12 mouse cellular contexts compared by ENCODE assay signal in the genomic region with DNA sequence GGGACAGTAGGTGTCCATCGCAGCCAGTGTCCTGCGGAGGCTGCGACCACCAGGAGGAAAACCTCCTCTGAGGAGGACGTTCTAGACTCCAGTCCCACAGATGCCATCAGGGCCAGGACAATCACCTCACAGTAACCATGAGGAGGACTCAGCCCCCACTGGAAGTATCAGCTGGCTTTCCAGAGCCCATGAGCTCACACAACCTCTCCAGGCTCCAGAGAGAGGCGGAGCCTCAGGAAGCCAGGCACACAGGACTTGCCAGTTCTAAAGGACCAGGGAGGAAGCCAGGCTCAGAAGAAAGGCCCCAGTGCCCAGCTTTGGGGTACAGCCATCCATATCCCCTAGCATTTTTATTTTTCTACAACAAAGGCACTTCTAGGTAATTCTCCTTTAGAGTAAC. TPM values are rescaled to one million over a fixed set of nuclear protein-coding genes. Genes with fewer than 3 reads are reported as not detected.
DNase-seq lines count a peak whose midpoint lies in the region; ATAC-seq and TF ChIP-seq lines count a peak whose summit lies in the region.
"Had no signal": no experiment of that assay in that cellular context is flagged by ENCODE, and none has a peak within 500 bp of the region (broad histone marks: within the 10 kb centered on the region; RNA-seq: fewer than 3 reads in every experiment).

No protein-coding gene starts in this region.

- ATAC-seq in kidney, embryonic 16.5 days (ENCODE audit: low FRiP score, low TSS enrichment): no peak
- no peak for ATAC-seq in lung, embryonic 14.5 days (ENCODE audit: insufficient read depth)
- ATAC-seq in embryonic facial prominence, embryonic 12.5 days (ENCODE audit: insufficient number of reproducible peaks, insufficient read depth, low FRiP score, low TSS enrichment): no peak
- ATAC-seq in lung, postnatal 0 days: peak; percentile 34
- ATAC-seq: forebrain, embryonic 14.5 days had no signal

- no peak for TF ChIP-seq CTCF in kidney, adult 2 months (conservative IDR thresholded peaks at IDR 0.05; ENCODE audit: insufficient read depth, insufficient read length, low read depth, low read length)
- TF ChIP-seq CTCF in lung, embryonic 14.5 days (IDR thresholded peaks at IDR 0.05; ENCODE audit: low read depth): no peak
- no peak for TF ChIP-seq CTCF in lung, postnatal 0 days (IDR thresholded peaks at IDR 0.05)

- H3K9ac ChIP-seq in kidney, embryonic 16.5 days (replicated peaks; ENCODE audit: low read length): no peak overlapping the region; the same call in 1 of the 2 replicates
- H3K9ac ChIP-seq in lung, embryonic 14.5 days: no peak overlapping the region; the same call in 1 of the 2 replicates
- no peak overlapping the region for H3K9ac ChIP-seq in embryonic facial prominence, embryonic 12.5 days
- no peak overlapping the region for H3K9ac ChIP-seq in lung, postnatal 0 days (replicated peaks; ENCODE audit: low read depth)
- H3K9ac ChIP-seq: hindbrain, embryonic 14.5 days had no signal

- no peak for TF ChIP-seq EP300 in lung, postnatal 0 days (IDR thresholded peaks at IDR 0.05)

- no peak overlapping the region for H3K27ac ChIP-seq in kidney, adult 2 months (ENCODE audit: insufficient read depth, low read depth, low read length)
- no peak overlapping the region for H3K27ac ChIP-seq in kidney, embryonic 16.5 days (ENCODE audit: low read length)
- peak overlapping the region; percentile 42; the same call in 1 of the 2 replicates for H3K27ac ChIP-seq in lung, embryonic 14.5 days (ENCODE audit: low read depth)
- peak overlapping the region; percentile 31; the same call in 1 of the 2 replicates for H3K27ac ChIP-seq in embryonic facial prominence, embryonic 12.5 days
- 0 out of 2 replicates have a peak overlapping the region, but pooled peaks have one; percentile 32 for H3K27ac ChIP-seq in lung, postnatal 0 days (ENCODE audit: low read length)
- H3K27ac ChIP-seq: hindbrain, embryonic 14.5 days had no signal

- H3K4me2 ChIP-seq in kidney, embryonic 16.5 days (replicated peaks; ENCODE audit: low read depth, low read length): no peak overlapping the region
- H3K4me2 ChIP-seq in lung, embryonic 14.5 days: no peak overlapping the region
- H3K4me2 ChIP-seq in embryonic facial prominence, embryonic 12.5 days (replicated peaks): no peak overlapping the region
- no peak overlapping the region for H3K4me2 ChIP-seq in lung, postnatal 0 days (replicated peaks; ENCODE audit: low read depth, low read length)
- H3K4me2 ChIP-seq: hindbrain, embryonic 14.5 days had no signal

- no peaks in the 10 kb centered on the region for H3K9me3 ChIP-seq in kidney, embryonic 16.5 days (ENCODE audit: low read length)
- H3K9me3 ChIP-seq in lung, embryonic 14.5 days (ENCODE audit: low read depth, low read length): no peaks in the 10 kb centered on the region
- H3K9me3 ChIP-seq in embryonic facial prominence, embryonic 12.5 days: no peaks in the 10 kb centered on the region
- H3K9me3 ChIP-seq in lung, postnatal 0 days (ENCODE audit: low read length): no peaks in the 10 kb centered on the region

- DNase-seq in kidney, adult 2 months: peak; percentile 42
- DNase-seq in lung, embryonic 14.5 days: peak; percentile 58
- no peak for DNase-seq in lung, postnatal 14 days
- DNase-seq in lung, postnatal 0 days (ENCODE audit: low spot score): peak; percentile 72
- DNase-seq in right cerebral cortex, adult 18-20 months: no peak
- DNase-seq: cerebellum, adult 9-11 months; right cerebral cortex, postnatal 4 days had no signal

- no peak overlapping the region for H3K4me3 ChIP-seq in kidney, adult 2 months (ENCODE audit: insufficient read depth, low read depth, low read length)
- H3K4me3 ChIP-seq in kidney, embryonic 16.5 days (ENCODE audit: low read length): no peak overlapping the region
- no peak overlapping the region for H3K4me3 ChIP-seq in lung, embryonic 14.5 days (ENCODE audit: low read depth, low read length)
- no peak overlapping the region for H3K4me3 ChIP-seq in embryonic facial prominence, embryonic 12.5 days
- no peak overlapping the region for H3K4me3 ChIP-seq in lung, postnatal 0 days (ENCODE audit: low read depth, low read length)

- TF ChIP-seq POLR2A in kidney, adult 2 months (IDR thresholded peaks at IDR 0.05; ENCODE audit: low read depth, low read length): no peak

- H3K27me3 ChIP-seq in kidney, adult 2 months (replicated peaks; ENCODE audit: control insufficient read depth, insufficient read depth, low read length): no peaks in the 10 kb centered on the region
- H3K27me3 ChIP-seq in kidney, embryonic 16.5 days (ENCODE audit: insufficient read depth, low read length): no peaks in the 10 kb centered on the region
- H3K27me3 ChIP-seq in lung, embryonic 14.5 days (ENCODE audit: insufficient read depth, low read length): no peaks in the 10 kb centered on the region
- H3K27me3 ChIP-seq in embryonic facial prominence, embryonic 12.5 days: no peaks in the 10 kb centered on the region
- no peaks in the 10 kb centered on the region for H3K27me3 ChIP-seq in lung, postnatal 0 days (replicated peaks; ENCODE audit: insufficient read depth, low read length)
- H3K27me3 ChIP-seq: CH12.LX had no signal

- H3K4me1 ChIP-seq in kidney, adult 2 months (ENCODE audit: control insufficient read depth, insufficient read depth, low read length): peaks cover 47% of the 10 kb centered on the region
- H3K4me1 ChIP-seq in kidney, embryonic 16.5 days (ENCODE audit: insufficient read depth, low read length): peaks cover 34% of the 10 kb centered on the region
- H3K4me1 ChIP-seq in lung, embryonic 14.5 days (ENCODE audit: insufficient read depth): peaks cover 9% of the 10 kb centered on the region
- H3K4me1 ChIP-seq in embryonic facial prominence, embryonic 12.5 days: peaks cover 15% of the 10 kb centered on the region
- H3K4me1 ChIP-seq in lung, postnatal 0 days (ENCODE audit: insufficient read depth, low read depth, low read length): peaks cover 33% of the 10 kb centered on the region

- 86% methylated on average over 5 of the region's 5 CpGs for WGBS in kidney, adult 2 months
- 84% methylated on average over 5 of the region's 5 CpGs for WGBS in kidney, embryonic 16.5 days
- 72% methylated on average over 5 of the region's 5 CpGs for WGBS in lung, embryonic 14.5 days
- WGBS in embryonic facial prominence, embryonic 12.5 days: 75% methylated on average over 5 of the region's 5 CpGs
- WGBS in lung, postnatal 0 days: 70% methylated on average over 5 of the region's 5 CpGs

- H3K36me3 ChIP-seq in kidney, adult 2 months (ENCODE audit: control insufficient read depth, insufficient read depth, low read length): no peaks in the 10 kb centered on the region
- H3K36me3 ChIP-seq in kidney, embryonic 16.5 days (ENCODE audit: insufficient read depth, low read length): no peaks in the 10 kb centered on the region
- H3K36me3 ChIP-seq in lung, embryonic 14.5 days (ENCODE audit: insufficient read depth): 0 out of 2 replicates have a peak, but pooled peaks cover 3% of the 10 kb centered on the region
- no peaks in the 10 kb centered on the region for H3K36me3 ChIP-seq in embryonic facial prominence, embryonic 12.5 days
- no peaks in the 10 kb centered on the region for H3K36me3 ChIP-seq in lung, postnatal 0 days (ENCODE audit: insufficient read depth, low read length)

RNA-seq across cellular contexts. Expression of a gene that starts 9.8 kb away (rescaled TPM):
- 27.7 and 30.8 TPM in 2 replicates for polyA plus RNA-seq in kidney, adult 2 months (2012; rRNA removed)
- 16.1 and 17.6 TPM in 2 replicates for polyA plus RNA-seq in kidney, embryonic 16.5 days (2015; fragmentation: Nextera tagmentation; extraction: Ambion mirVana)
- polyA plus RNA-seq in lung, embryonic 14.5 days (2014; fragmentation: Nextera tagmentation; extraction: Ambion mirVana): 13.9 and 16.3 TPM in 2 replicates
- 15.2 and 16.1 TPM in 2 replicates for polyA plus RNA-seq in embryonic facial prominence, embryonic 12.5 days (2016; fragmentation: Nextera tagmentation; extraction: Ambion mirVana)
- polyA plus RNA-seq in lung, postnatal 0 days (2015; fragmentation: Nextera tagmentation; extraction: Ambion mirVana): 17.5 and 26.4 TPM in 2 replicates

RNA-seq across cellular contexts. Expression of a gene that starts 20.1 kb away (rescaled TPM):
- 114 and 117 TPM in 2 replicates for polyA plus RNA-seq in kidney, adult 2 months (2012; rRNA removed)
- 18.2 and 20.2 TPM in 2 replicates for polyA plus RNA-seq in kidney, embryonic 16.5 days (2015; fragmentation: Nextera tagmentation; extraction: Ambion mirVana)
- polyA plus RNA-seq in lung, embryonic 14.5 days (2014; fragmentation: Nextera tagmentation; extraction: Ambion mirVana): 28.7 and 29.7 TPM in 2 replicates
- 17.2 and 18.5 TPM in 2 replicates for polyA plus RNA-seq in embryonic facial prominence, embryonic 12.5 days (2016; fragmentation: Nextera tagmentation; extraction: Ambion mirVana)
- polyA plus RNA-seq in lung, postnatal 0 days (2015; fragmentation: Nextera tagmentation; extraction: Ambion mirVana): 19.0 and 19.8 TPM in 2 replicates

RNA-seq across cellular contexts. Expression of a gene that starts 42.9 kb away (rescaled TPM):
- 1,948 and 2,036 TPM in 2 replicates for polyA plus RNA-seq in kidney, adult 2 months (2012; rRNA removed)
- polyA plus RNA-seq in kidney, embryonic 16.5 days (2015; fragmentation: Nextera tagmentation; extraction: Ambion mirVana): 676 and 688 TPM in 2 replicates
- 493 and 529 TPM in 2 replicates for polyA plus RNA-seq in lung, embryonic 14.5 days (2014; fragmentation: Nextera tagmentation; extraction: Ambion mirVana)
- 457 and 481 TPM in 2 replicates for polyA plus RNA-seq in embryonic facial prominence, embryonic 12.5 days (2016; fragmentation: Nextera tagmentation; extraction: Ambion mirVana)
- polyA plus RNA-seq in lung, postnatal 0 days (2015; fragmentation: Nextera tagmentation; extraction: Ambion mirVana): 463 and 491 TPM in 2 replicates

RNA-seq across cellular contexts. Expression of a gene that starts 45.1 kb away (rescaled TPM):
- polyA plus RNA-seq in kidney, adult 2 months (2012; rRNA removed): 8.1 and 8.7 TPM in 2 replicates
- 6.4 and 7.3 TPM in 2 replicates for polyA plus RNA-seq in kidney, embryonic 16.5 days (2015; fragmentation: Nextera tagmentation; extraction: Ambion mirVana)
- polyA plus RNA-seq in lung, embryonic 14.5 days (2014; fragmentation: Nextera tagmentation; extraction: Ambion mirVana): 3.8 and 5.5 TPM in 2 replicates
- polyA plus RNA-seq in embryonic facial prominence, embryonic 12.5 days (2016; fragmentation: Nextera tagmentation; extraction: Ambion mirVana): 8.4 and 8.5 TPM in 2 replicates
- polyA plus RNA-seq in lung, postnatal 0 days (2015; fragmentation: Nextera tagmentation; extraction: Ambion mirVana): 5.1 and 5.5 TPM in 2 replicates

RNA-seq across cellular contexts. Expression of a gene that starts 48.6 kb away (rescaled TPM):
- 1,431 and 1,557 TPM in 2 replicates for polyA plus RNA-seq in kidney, adult 2 months (2012; rRNA removed)
- polyA plus RNA-seq in kidney, embryonic 16.5 days (2015; fragmentation: Nextera tagmentation; extraction: Ambion mirVana): 617 and 706 TPM in 2 replicates
- 471 and 474 TPM in 2 replicates for polyA plus RNA-seq in lung, embryonic 14.5 days (2014; fragmentation: Nextera tagmentation; extraction: Ambion mirVana)
- 475 and 505 TPM in 2 replicates for polyA plus RNA-seq in embryonic facial prominence, embryonic 12.5 days (2016; fragmentation: Nextera tagmentation; extraction: Ambion mirVana)
- polyA plus RNA-seq in lung, postnatal 0 days (2015; fragmentation: Nextera tagmentation; extraction: Ambion mirVana): 1,058 and 1,082 TPM in 2 replicates

Comparison
In these comparisons a context has a peak if more than half of its experiments do, and no peak if none do; other contexts are left out.
1. DNase-seq: peak in kidney, adult 2 months (single experiment), lung, embryonic 14.5 days (single experiment) and lung, postnatal 0 days (single experiment); none in lung, postnatal 14 days (single experiment) and right cerebral cortex, adult 18-20 months (single experiment).
2. H3K27ac ChIP-seq: peak in lung, embryonic 14.5 days (single experiment), embryonic facial prominence, embryonic 12.5 days (single experiment) and lung, postnatal 0 days (single experiment); none in kidney, adult 2 months (single experiment) and kidney, embryonic 16.5 days (single experiment).